ENCODE assay signal across 13 mouse cellular contexts in the genomic region with DNA sequence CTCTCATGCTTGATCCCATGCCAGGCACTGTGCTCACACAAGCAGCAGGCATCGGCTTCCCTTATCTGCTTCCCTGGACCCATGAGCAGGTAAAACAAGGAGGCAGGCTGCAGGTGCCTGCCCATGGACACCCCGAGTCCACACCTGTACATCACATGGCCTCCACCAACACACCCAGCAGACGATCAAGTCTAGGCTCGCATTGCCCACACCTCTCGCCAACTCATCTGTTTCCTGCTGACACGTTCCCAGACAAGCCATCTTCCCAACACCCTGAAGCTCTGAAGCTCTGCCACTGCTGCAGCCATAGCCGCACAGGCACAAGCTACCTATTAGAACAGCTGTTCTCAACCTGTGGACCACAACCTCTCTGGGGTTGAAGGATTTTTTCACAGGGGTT. TPM values are rescaled to one million over a fixed set of nuclear protein-coding genes. Genes with fewer than 3 reads are reported as not detected.
DNase-seq lines count a peak whose midpoint lies in the region; ATAC-seq and TF ChIP-seq lines count a peak whose summit lies in the region.
"Had no signal": no experiment of that assay in that cellular context is flagged by ENCODE, and none has a peak within 500 bp of the region (broad histone marks: within the 10 kb centered on the region; RNA-seq: fewer than 3 reads in every experiment).

No protein-coding gene starts in this region.

- H3K9ac ChIP-seq in heart, embryonic 12.5 days = peak overlapping the region; percentile 49; the same call in 1 of the 2 replicates
- no peak overlapping the region for H3K9ac ChIP-seq in liver, embryonic 11.5 days (ENCODE audit: low read depth, low read length)
- H3K9ac ChIP-seq in ES-E14 (ENCODE audit: insufficient read depth, low read depth, low read length, poor library complexity, severe bottlenecking) = 0 out of 2 replicates have a peak overlapping the region, but pooled peaks have one; percentile 4

- ATAC-seq in heart, embryonic 12.5 days (ENCODE audit: insufficient number of reproducible peaks, low FRiP score) = no peak
- ATAC-seq in liver, embryonic 11.5 days (replicated peaks; ENCODE audit: low FRiP score) = no peak
- ATAC-seq: CD4-positive, CD25-positive, alpha-beta regulatory T cell, adult 4 months had no signal

- H3K9me3 ChIP-seq in heart, embryonic 12.5 days (replicated peaks) = no peaks in the 10 kb centered on the region
- no peaks in the 10 kb centered on the region for H3K9me3 ChIP-seq in liver, embryonic 11.5 days (ENCODE audit: control insufficient read depth, low read length)
- H3K9me3 ChIP-seq in ES-E14 (ENCODE audit: control insufficient read depth, insufficient read depth, low read depth, low read length) = no peaks in the 10 kb centered on the region
- H3K9me3 ChIP-seq: lung, embryonic 15.5 days had no signal

- WGBS in heart, embryonic 12.5 days = 81% methylated on average over 7 of the region's 7 CpGs
- WGBS in liver, embryonic 11.5 days = 78% methylated on average over 7 of the region's 7 CpGs

- peaks cover 39% of the 10 kb centered on the region for H3K4me1 ChIP-seq in heart, embryonic 12.5 days (replicated peaks)
- peaks cover 29% of the 10 kb centered on the region for H3K4me1 ChIP-seq in liver, embryonic 11.5 days (replicated peaks; ENCODE audit: control insufficient read depth, insufficient read depth, low read length)
- H3K4me1 ChIP-seq in ES-E14 (ENCODE audit: control insufficient read depth in 2 of 2, insufficient read depth in 2 of 2, low read length in 2 of 2, poor library complexity in 1 of 2) = peaks cover 2 to 18% of the 10 kb centered on the region in 2 experiments; a peak in 1 of 4 replicates

- no peak overlapping the region for H3K4me3 ChIP-seq in heart, embryonic 12.5 days
- H3K4me3 ChIP-seq in liver, embryonic 11.5 days (ENCODE audit: low read depth, low read length) = no peak overlapping the region
- H3K4me3 ChIP-seq in ES-E14 (ENCODE audit: insufficient read depth in 1 of 2, low read depth in 1 of 2, low read length in 2 of 2, poor library complexity in 1 of 2, severe bottlenecking in 1 of 2) = no peak overlapping the region

- DNase-seq in heart, adult 11 months = no peak
- no peak for DNase-seq in liver, embryonic 11.5 days (ENCODE audit: low spot score)
- DNase-seq in liver = no peak
- DNase-seq in ES-E14 (ENCODE audit: low read depth, low spot score) = no peak
- peak; percentile 56 for DNase-seq in fat pad, adult 2 months (ENCODE audit: extremely low read depth, low read depth, low spot score)
- no peak for DNase-seq in spleen, adult 12 weeks (ENCODE audit: low spot score)
- no peak for DNase-seq in lung, postnatal 10 days
- DNase-seq: cerebellum, adult 8-10 months; thymus, postnatal 25 days had no signal

- no peak overlapping the region for H3K4me2 ChIP-seq in heart, embryonic 12.5 days
- 0 out of 2 replicates have a peak overlapping the region, but pooled peaks have one; percentile 10 for H3K4me2 ChIP-seq in liver, embryonic 11.5 days

- in situ Hi-C loops in ES-E14 (cut with MboI; ENCODE audit: low sequenced_read_pairs in 2 of 2, unreplicated experiment in 2 of 2) = no loop called here

- H3K36me3 ChIP-seq in heart, embryonic 12.5 days = peaks cover 31% of the 10 kb centered on the region
- peaks cover 23% of the 10 kb centered on the region for H3K36me3 ChIP-seq in liver, embryonic 11.5 days (ENCODE audit: control insufficient read depth, insufficient read depth, low read length)
- H3K36me3 ChIP-seq in ES-E14 (ENCODE audit: control insufficient read depth, insufficient read depth, low read length, poor library complexity, severe bottlenecking) = peaks cover 37% of the 10 kb centered on the region

- no peaks in the 10 kb centered on the region for H3K27me3 ChIP-seq in heart, embryonic 12.5 days (replicated peaks)
- H3K27me3 ChIP-seq in liver, embryonic 11.5 days (replicated peaks; ENCODE audit: control insufficient read depth, insufficient read depth, low read length) = no peaks in the 10 kb centered on the region
- H3K27me3 ChIP-seq: lung, embryonic 15.5 days had no signal

- H3K27ac ChIP-seq in heart, embryonic 12.5 days (ENCODE audit: poor library complexity, severe bottlenecking) = no peak overlapping the region
- no peak overlapping the region for H3K27ac ChIP-seq in liver, embryonic 11.5 days (ENCODE audit: low read depth, low read length)
- no peak overlapping the region for H3K27ac ChIP-seq in ES-E14 (ENCODE audit: insufficient read depth, low read depth, low read length, poor library complexity, severe bottlenecking)
- H3K27ac ChIP-seq: lung, embryonic 15.5 days had no signal

TF ChIP-seq in ES-E14, 5 proteins besides CTCF, POLR2A, EP300 and RAD21:
- TF ChIP-seq ZC3H11A (IDR thresholded peaks at IDR 0.05; ENCODE audit: borderline replicate concordance, low read depth, low read length) (no peak), CHD2 (IDR thresholded peaks at IDR 0.05; ENCODE audit: low read depth, low read length) (no peak), MAFK (IDR thresholded peaks at IDR 0.05; ENCODE audit: insufficient read depth, low read depth, low read length) (no peak), HCFC1 (IDR thresholded peaks at IDR 0.05; ENCODE audit: borderline replicate concordance, insufficient read depth, low read length) (no peak), ZNF384 (IDR thresholded peaks at IDR 0.05; ENCODE audit: low read depth, low read length) (no peak)

RNA-seq across cellular contexts. Expression of gene Rnf126, which starts 2.5 kb away (rescaled TPM):
- polyA plus RNA-seq in heart, embryonic 12.5 days (2016; fragmentation: Nextera tagmentation; extraction: Ambion mirVana) = 78.7 and 78.9 TPM in 2 replicates
- 105 and 119 TPM in 2 replicates for polyA plus RNA-seq in liver, embryonic 11.5 days (2014; fragmentation: Nextera tagmentation; extraction: Ambion mirVana)
- 66.7 and 70.8 TPM in 2 replicates for total RNA-seq in ES-E14 (2012; rRNA removed)

RNA-seq across cellular contexts. Expression of gene Fgf22, which starts 9.4 kb away (rescaled TPM):
- 0.22 and 0.38 TPM in 2 replicates for polyA plus RNA-seq in heart, embryonic 12.5 days (2016; fragmentation: Nextera tagmentation; extraction: Ambion mirVana)
- 0.23 TPM in 1 of 2 replicates, not detected in the other for polyA plus RNA-seq in liver, embryonic 11.5 days (2014; fragmentation: Nextera tagmentation; extraction: Ambion mirVana)
- 1.5 and 1.9 TPM in 2 replicates for total RNA-seq in ES-E14 (2012; rRNA removed)
- polyA plus RNA-seq: CD4-positive, CD25-positive, alpha-beta regulatory T cell, adult 4 months; large intestine, adult 2 months had no signal

RNA-seq across cellular contexts. Expression of gene Fstl3, which starts 12.8 kb away (rescaled TPM):
- polyA plus RNA-seq in heart, embryonic 12.5 days (2016; fragmentation: Nextera tagmentation; extraction: Ambion mirVana) = 21.1 and 21.9 TPM in 2 replicates
- 1.8 and 2.6 TPM in 2 replicates for polyA plus RNA-seq in liver, embryonic 11.5 days (2014; fragmentation: Nextera tagmentation; extraction: Ambion mirVana)
- 5.7 and 7.1 TPM in 2 replicates for total RNA-seq in ES-E14 (2012; rRNA removed)

RNA-seq across cellular contexts. Expression of gene Polrmt, which starts 17.9 kb away (rescaled TPM):
- polyA plus RNA-seq in heart, embryonic 12.5 days (2016; fragmentation: Nextera tagmentation; extraction: Ambion mirVana) = 35.4 and 35.9 TPM in 2 replicates
- polyA plus RNA-seq in liver, embryonic 11.5 days (2014; fragmentation: Nextera tagmentation; extraction: Ambion mirVana) = 36.5 and 41.5 TPM in 2 replicates
- 109 and 159 TPM in 2 replicates for total RNA-seq in ES-E14 (2012; rRNA removed)

RNA-seq across cellular contexts. Expression of gene Prss57, which starts 26.5 kb away (rescaled TPM):
- 0.24 TPM in 1 of 2 replicates, not detected in the other for polyA plus RNA-seq in heart, embryonic 12.5 days (2016; fragmentation: Nextera tagmentation; extraction: Ambion mirVana)
- 1.5 and 1.7 TPM in 2 replicates for polyA plus RNA-seq in liver, embryonic 11.5 days (2014; fragmentation: Nextera tagmentation; extraction: Ambion mirVana)
- total RNA-seq in ES-E14 (2012; rRNA removed) = 0.27 and 0.37 TPM in 2 replicates
- polyA plus RNA-seq: CD4-positive, CD25-positive, alpha-beta regulatory T cell, adult 4 months had no signal
